In the genomic region with DNA sequence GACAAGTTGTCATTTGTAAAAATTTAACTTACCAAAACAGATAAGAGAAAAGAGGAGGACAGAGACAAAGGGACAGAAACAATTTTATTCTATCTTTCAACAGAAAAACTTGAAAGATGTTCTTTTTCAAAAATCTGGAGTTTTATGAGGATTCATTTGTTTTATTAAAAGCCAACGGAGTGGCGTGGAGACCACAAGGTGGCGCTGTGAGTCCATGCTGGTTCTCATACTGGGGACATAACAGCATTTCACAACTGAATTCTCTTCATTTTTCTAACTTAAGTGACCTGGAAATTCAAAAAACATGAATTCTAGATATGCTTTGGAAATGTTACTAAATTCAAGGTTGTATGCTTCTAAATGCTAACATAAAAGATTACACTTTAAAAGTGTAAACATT, we compare ENCODE assay signal across 8 mouse cellular contexts. TPM values are rescaled to one million over a fixed set of nuclear protein-coding genes. Genes with fewer than 3 reads are reported as not detected.
A peak's percentile ranks its signal among the peaks of the same experiment; 100 is the strongest.
DNase-seq lines count a peak whose midpoint lies in the region; ATAC-seq lines count a peak whose summit lies in the region.

No protein-coding gene starts in this region.

- no peak overlapping the region for H3K27ac ChIP-seq in hindbrain, embryonic 11.5 days (ENCODE audit: low read depth, low read length)
- no peak overlapping the region for H3K27ac ChIP-seq in hindbrain, embryonic 13.5 days
- no peak overlapping the region for H3K27ac ChIP-seq in embryonic facial prominence, embryonic 14.5 days (replicated peaks; ENCODE audit: low read depth, low read length)

- no peak overlapping the region for H3K4me3 ChIP-seq in hindbrain, embryonic 11.5 days (ENCODE audit: low read depth, low read length)
- no peak overlapping the region for H3K4me3 ChIP-seq in hindbrain, embryonic 13.5 days
- no peak overlapping the region for H3K4me3 ChIP-seq in embryonic facial prominence, embryonic 14.5 days (ENCODE audit: low read depth, low read length)

- H3K27me3 ChIP-seq in hindbrain, embryonic 11.5 days (ENCODE audit: control insufficient read depth, insufficient read depth, low read length) = no peaks in the 10 kb centered on the region
- H3K27me3 ChIP-seq in hindbrain, embryonic 13.5 days = no peaks in the 10 kb centered on the region
- no peaks in the 10 kb centered on the region for H3K27me3 ChIP-seq in embryonic facial prominence, embryonic 14.5 days (replicated peaks; ENCODE audit: control insufficient read depth, insufficient read depth, low read length)

- H3K9me3 ChIP-seq in hindbrain, embryonic 11.5 days (ENCODE audit: control insufficient read depth, low read length) = no peaks in the 10 kb centered on the region
- no peaks in the 10 kb centered on the region for H3K9me3 ChIP-seq in hindbrain, embryonic 13.5 days
- H3K9me3 ChIP-seq in embryonic facial prominence, embryonic 14.5 days (ENCODE audit: control insufficient read depth, low read length) = no peaks in the 10 kb centered on the region

- no peaks in the 10 kb centered on the region for H3K4me1 ChIP-seq in hindbrain, embryonic 11.5 days (replicated peaks; ENCODE audit: control insufficient read depth, insufficient read depth, low read length)
- H3K4me1 ChIP-seq in hindbrain, embryonic 13.5 days (replicated peaks) = no peaks in the 10 kb centered on the region
- no peaks in the 10 kb centered on the region for H3K4me1 ChIP-seq in embryonic facial prominence, embryonic 14.5 days (ENCODE audit: control insufficient read depth, insufficient read depth, low read length)

- WGBS in hindbrain, embryonic 11.5 days = 7% methylated on average over 3 of the region's 3 CpGs
- WGBS in hindbrain, embryonic 13.5 days = 5% methylated on average over 3 of the region's 3 CpGs
- WGBS in embryonic facial prominence, embryonic 14.5 days = 5% methylated on average over 3 of the region's 3 CpGs

- H3K36me3 ChIP-seq in hindbrain, embryonic 11.5 days (ENCODE audit: control insufficient read depth, insufficient read depth, low read length) = no peaks in the 10 kb centered on the region
- peaks cover 14% of the 10 kb centered on the region for H3K36me3 ChIP-seq in hindbrain, embryonic 13.5 days
- peaks cover 12% of the 10 kb centered on the region; the same call in 1 of the 2 replicates for H3K36me3 ChIP-seq in embryonic facial prominence, embryonic 14.5 days (ENCODE audit: control insufficient read depth, insufficient read depth, low read length)

- H3K4me2 ChIP-seq in hindbrain, embryonic 11.5 days (replicated peaks; ENCODE audit: low read depth, low read length) = no peak overlapping the region
- no peak overlapping the region for H3K4me2 ChIP-seq in hindbrain, embryonic 13.5 days
- H3K4me2 ChIP-seq in embryonic facial prominence, embryonic 14.5 days (ENCODE audit: low read depth, low read length) = no peak overlapping the region

- no peak for ATAC-seq in hindbrain, embryonic 11.5 days (ENCODE audit: low FRiP score)
- no peak for ATAC-seq in hindbrain, embryonic 13.5 days (ENCODE audit: low FRiP score)
- ATAC-seq in embryonic facial prominence, embryonic 14.5 days (ENCODE audit: low read depth) = no peak

- no peak overlapping the region for H3K9ac ChIP-seq in hindbrain, embryonic 11.5 days (ENCODE audit: low read depth, low read length)
- H3K9ac ChIP-seq in hindbrain, embryonic 13.5 days = no peak overlapping the region
- no peak overlapping the region for H3K9ac ChIP-seq in embryonic facial prominence, embryonic 14.5 days (ENCODE audit: low read depth, low read length)

- peak; percentile 78 for DNase-seq in hindbrain, embryonic 11.5 days (ENCODE audit: low spot score)
- peak; percentile 7 to 43 for DNase-seq in CD8-positive naive resting alpha-beta T cell, adult 2 months (ENCODE audit: low read depth in 2 of 2, low spot score in 2 of 2)
- peak; percentile 82 for DNase-seq in adrenal gland, postnatal 10 days
- peak; percentile 64 for DNase-seq in embryonic facial prominence, embryonic 14.5 days (ENCODE audit: low spot score)
- DNase-seq in layer of hippocampus, adult 9-10 months (ENCODE audit: low spot score) = peak; percentile 43
- peak; percentile 71 for DNase-seq in naive thymus-derived CD4-positive, alpha-beta T cell, adult 2 months (ENCODE audit: low read depth)
- peak; percentile 83 for DNase-seq in thymus, postnatal 4 days

RNA-seq across cellular contexts. Expression of gene Cep44, which starts 20.5 kb away (rescaled TPM):
- polyA plus RNA-seq in hindbrain, embryonic 11.5 days (2014; fragmentation: Nextera tagmentation; extraction: Ambion mirVana) = 35.7 and 39.9 TPM in 2 replicates
- 27.2 and 30.0 TPM in 2 replicates for polyA plus RNA-seq in hindbrain, embryonic 13.5 days (2015; fragmentation: Nextera tagmentation; extraction: Ambion mirVana)
- total RNA-seq in adrenal gland, postnatal 10 days (2021) = 10 to 100 TPM; 19.5 to 26.7 TPM
- 25.9 and 31.1 TPM in 2 replicates for polyA plus RNA-seq in embryonic facial prominence, embryonic 14.5 days (2014; fragmentation: Nextera tagmentation; extraction: Ambion mirVana)

RNA-seq across cellular contexts. Expression of gene Fbxo8, which starts 20.5 kb away (rescaled TPM):
- 40.1 and 44.4 TPM in 2 replicates for polyA plus RNA-seq in hindbrain, embryonic 11.5 days (2014; fragmentation: Nextera tagmentation; extraction: Ambion mirVana)
- polyA plus RNA-seq in hindbrain, embryonic 13.5 days (2015; fragmentation: Nextera tagmentation; extraction: Ambion mirVana) = 39.4 and 42.6 TPM in 2 replicates
- total RNA-seq in adrenal gland, postnatal 10 days (2021) = 10 to 100 TPM; 48.8 to 54.9 TPM
- 35.7 and 37.4 TPM in 2 replicates for polyA plus RNA-seq in embryonic facial prominence, embryonic 14.5 days (2014; fragmentation: Nextera tagmentation; extraction: Ambion mirVana)

Comparison
In these comparisons a context has a peak if more than half of its experiments do, and no peak if none do; other contexts are left out.
1. DNase-seq: peak in every context shown above with its lines; median percentile 83 in thymus, postnatal 4 days; 82 in adrenal gland, postnatal 10 days; 78 in hindbrain, embryonic 11.5 days; 71 in naive thymus-derived CD4-positive, alpha-beta T cell, adult 2 months; 64 in embryonic facial prominence, embryonic 14.5 days; 43 in layer of hippocampus, adult 9-10 months; 25 in CD8-positive naive resting alpha-beta T cell, adult 2 months.